Mouse (Mus musculus): ENCODE measurements at regions not wholly inside any gene's neighbourhood (a gene's known extent, or its start where the extent isn't known, plus 50 kb on each side); places are given as distances from the start of the nearest gene placed in this dataset.

- DNase-seq: no peak
Measured at GRCm38 (mm10) chr12:28176016-28176415, 376.2 kb downstream of the Dcdc2c start.

DNA sequence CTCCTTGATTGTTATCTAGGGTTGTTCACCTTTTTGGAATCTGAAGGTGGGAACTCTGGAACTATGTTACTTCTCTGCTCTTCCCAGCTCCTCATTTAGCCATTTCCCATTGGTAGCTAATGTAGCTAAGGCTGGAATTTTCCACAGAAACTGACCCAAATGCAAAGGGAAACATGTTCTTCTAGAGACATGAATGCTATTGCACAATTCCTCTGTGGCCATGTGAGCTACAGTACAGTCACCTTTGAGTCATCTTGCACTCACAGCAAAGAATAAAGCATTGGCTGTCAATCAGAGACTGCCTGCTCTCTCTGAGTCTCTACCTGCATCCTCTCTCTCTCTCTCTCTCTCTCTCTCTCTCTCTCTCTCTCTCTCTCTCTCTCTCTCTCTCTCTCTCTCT, 378.1 kb downstream of the Dcdc2c start:
- no peak for DNase-seq

- no peak for DNase-seq
Measured at GRCm38 (mm10) chr12:28158786-28159185, 393.4 kb downstream of the Dcdc2c start.

DNA sequence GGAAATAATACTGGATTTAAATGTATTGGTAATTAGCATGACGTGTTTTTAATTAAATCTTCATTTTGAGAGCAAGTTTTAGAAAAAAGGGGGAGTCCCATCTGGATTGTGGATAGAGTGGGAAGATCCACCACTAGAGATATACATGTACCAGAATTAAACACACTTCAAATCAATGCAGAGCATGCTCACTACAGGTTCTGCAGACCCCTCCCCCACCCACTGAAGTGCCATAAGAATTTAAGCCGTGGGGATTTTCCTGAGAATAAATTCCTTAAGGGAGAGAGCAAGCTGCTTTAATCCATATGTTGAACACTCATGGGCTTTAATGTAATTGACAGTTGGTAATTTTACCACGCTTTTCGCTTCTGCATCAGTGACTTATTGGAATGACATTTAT, 401.4 kb downstream of the Dcdc2c start:
- no peak for DNase-seq

- DNase-seq: no peak
Measured at GRCm38 (mm10) chr12:28135810-28136592, 416.2 kb downstream of the Dcdc2c start.

GRCm38 (mm10) chr12:28122766-28123165, 429.4 kb downstream of the Dcdc2c start:
- no peak for DNase-seq

DNA sequence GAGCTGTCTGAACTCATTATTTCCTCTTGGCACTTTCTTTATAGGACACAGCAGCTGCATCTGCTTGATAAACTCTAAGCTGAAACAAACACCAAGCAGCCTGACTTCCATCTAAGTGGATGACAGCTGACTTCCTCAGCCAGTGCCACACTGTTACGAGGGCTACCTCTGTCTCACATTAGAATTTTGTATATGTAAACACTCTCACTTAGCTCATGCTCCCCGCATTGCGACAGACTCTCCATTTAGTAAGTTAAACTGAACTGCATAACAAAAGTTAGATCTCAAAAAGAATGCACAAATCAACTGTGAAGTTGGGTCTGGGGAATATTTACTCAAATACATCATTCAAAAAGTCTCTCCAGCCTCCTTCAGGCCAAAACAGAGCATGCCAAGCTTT, 432.1 kb downstream of the Dcdc2c start:
- peak; percentile 42 for DNase-seq

DNA sequence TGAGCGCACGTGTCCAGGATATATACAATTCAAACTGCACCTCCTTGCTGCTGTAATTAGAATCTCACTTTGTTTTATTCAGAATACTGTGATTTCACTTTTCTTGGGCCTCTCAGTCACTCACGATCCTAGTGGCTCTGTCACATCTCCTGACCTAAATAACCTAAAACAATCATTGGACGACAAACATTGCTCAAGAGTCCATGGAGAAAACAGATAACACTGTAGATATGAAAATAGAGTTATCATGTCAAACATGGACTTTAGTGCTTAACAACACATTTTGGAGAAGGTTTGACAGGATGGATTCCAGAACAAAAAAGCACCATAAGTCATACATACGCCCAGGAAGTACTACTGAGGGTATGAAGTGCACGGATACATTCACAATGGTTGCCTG, 461.5 kb downstream of the Dcdc2c start:
- no peak for DNase-seq

GRCm38 (mm10) chr12:28085460-28085859, 466.7 kb downstream of the Dcdc2c start:
- no peak for DNase-seq

DNA sequence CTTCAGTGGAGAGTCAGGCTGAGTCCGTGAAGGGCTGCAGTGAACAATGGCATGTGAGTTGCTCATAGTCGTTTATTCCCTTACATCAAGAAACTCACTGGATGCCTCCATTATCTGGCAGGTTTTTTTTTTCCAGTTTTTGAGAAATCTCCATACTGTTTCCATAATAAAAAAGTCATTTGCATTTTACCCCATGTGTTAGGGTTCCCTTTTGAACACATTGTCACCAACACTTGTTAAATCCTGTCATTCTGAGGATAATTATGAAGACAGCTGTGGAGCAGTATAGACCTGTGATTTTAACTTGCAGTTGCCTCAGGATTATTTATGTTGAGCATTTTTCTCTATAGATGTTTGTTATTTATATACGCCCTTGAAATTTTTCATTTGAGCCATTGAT, 475.6 kb downstream of the Dcdc2c start:
- DNase-seq: no peak

DNA sequence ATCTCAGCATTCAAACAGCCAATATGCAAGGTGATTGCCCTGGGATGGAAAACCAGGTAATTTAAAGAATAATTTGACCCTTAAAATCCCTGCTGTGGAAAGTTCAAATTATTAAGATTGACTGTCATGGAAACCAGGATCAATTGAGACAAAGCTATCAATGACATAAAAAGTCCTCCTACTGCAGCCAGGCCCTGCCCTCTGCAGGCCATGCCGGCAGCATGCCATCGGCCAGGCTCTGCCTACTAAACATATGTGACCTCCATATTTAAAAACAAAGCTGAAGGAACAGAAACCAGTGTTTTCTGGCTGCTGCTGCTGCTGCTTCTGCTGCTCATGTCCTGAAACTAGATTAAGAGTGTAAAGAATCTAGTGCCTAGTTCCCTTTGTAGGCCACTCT, 483.6 kb downstream of the Dcdc2c start:
- DNase-seq: no peak

- no peak for DNase-seq
Measured at GRCm38 (mm10) chr12:28060281-28060680, 491.9 kb downstream of the Dcdc2c start.

- DNase-seq: no peak
Measured at GRCm38 (mm10) chr12:28055518-28056280, 496.5 kb downstream of the Dcdc2c start.

DNA sequence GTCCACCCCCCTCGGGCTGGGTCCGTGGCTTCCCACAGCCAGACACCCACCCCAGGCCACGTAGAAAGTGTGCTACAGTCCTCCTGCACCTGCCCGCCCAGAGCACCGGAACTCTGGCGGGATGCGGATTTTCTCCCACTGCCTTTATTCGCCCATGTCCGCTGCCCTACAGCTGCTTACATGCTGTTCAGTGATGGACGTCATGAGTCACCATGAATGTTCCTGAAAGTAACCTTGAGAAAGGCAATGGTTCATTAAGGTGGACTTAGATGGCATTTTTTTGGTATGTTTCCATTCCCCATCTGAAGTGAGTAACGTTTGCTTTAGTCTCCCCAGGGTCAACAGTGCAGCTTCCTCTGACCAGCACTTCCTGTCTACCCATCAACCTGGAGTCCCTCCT, 497.8 kb downstream of the Dcdc2c start:
- DNase-seq: no peak

GRCm38 (mm10) chr12:28047989-28048388, 504.2 kb downstream of the Dcdc2c start:
- no peak for DNase-seq

DNA sequence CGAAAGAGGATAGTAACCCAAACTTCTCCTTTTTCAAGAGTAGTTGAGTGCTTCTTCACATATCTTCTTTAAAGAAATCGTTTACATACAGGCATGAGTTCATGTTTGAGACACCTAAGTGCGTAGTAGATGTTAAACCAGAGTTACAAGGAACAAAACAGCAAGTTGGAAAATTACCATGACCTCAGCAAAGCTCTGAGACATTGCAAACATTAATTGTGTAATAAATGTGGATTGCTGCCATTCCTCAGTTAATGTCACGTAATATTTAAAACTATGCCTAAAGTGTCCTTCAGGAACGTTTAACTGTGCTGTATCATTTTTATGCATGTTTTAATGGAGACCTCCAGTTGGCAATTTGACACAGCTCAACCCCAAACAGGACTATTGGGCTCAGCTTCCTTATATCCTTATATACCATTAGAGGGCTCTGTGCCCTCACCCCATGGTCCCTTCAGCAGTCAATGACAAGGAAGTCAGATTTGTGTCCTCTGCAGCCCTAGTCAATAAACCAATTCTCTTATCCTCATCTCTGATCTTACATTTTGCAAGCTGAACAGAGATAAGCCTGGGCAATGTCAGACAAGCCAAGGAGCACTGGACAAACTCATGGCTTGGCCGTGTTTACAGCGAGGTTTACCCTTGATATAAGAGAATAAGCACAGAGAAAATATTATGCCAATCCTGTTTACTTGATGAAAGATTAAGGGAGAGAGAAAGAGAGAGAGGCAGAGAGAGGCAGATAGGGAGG, 513.9 kb downstream of the Dcdc2c start:
- peak; percentile 2 for DNase-seq

- DNase-seq: no peak
Measured at GRCm38 (mm10) chr12:27999170-27999569, 553.0 kb downstream of the Dcdc2c start.

DNA sequence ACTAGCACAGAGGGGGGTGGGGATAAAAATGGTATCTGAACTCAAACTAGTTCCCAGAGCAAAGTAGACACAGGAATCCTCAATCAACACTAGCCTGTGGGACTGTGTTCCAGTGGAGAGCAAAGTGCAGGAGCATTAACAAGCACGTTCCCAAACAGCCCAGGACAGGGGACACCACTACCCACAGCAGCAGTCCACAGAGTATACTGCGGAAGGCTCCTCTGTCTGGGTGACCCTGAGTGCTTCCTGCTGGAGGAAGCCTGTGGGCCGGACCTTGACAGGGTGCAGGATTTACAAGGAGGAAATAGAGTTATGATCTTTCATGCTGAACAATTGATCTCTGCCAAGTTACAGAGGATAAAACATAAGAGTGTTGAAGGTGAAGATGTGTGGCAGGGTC, 560.0 kb downstream of the Dcdc2c start:
- DNase-seq: no peak

DNA sequence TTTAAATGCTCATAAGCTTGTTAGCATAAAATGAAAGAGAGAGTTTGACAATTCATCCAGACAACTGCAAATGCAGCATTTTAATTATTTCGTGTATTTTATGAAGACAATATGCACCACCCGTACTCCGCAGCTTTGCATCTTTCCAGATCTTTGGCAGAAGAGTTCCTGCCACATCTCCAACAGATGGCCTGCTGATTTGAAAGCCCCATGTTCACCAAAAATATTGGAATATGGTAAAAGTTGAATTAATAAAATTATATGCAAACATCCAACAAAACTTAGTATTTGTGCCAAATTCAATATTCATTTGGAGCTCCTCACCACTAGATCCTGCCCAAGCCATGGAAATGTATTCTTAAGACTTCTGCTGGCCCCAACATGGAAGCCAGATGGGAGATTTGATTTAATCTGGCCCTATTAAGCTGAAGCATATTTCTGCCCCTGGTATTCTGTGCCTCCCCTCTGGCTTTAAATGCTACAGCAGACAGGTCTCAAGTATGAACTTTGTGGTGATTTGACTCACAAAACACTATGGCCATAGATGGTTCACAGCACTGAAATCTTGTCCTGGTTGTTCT, 567.8 kb downstream of the Dcdc2c start:
- DNase-seq: no peak

DNA sequence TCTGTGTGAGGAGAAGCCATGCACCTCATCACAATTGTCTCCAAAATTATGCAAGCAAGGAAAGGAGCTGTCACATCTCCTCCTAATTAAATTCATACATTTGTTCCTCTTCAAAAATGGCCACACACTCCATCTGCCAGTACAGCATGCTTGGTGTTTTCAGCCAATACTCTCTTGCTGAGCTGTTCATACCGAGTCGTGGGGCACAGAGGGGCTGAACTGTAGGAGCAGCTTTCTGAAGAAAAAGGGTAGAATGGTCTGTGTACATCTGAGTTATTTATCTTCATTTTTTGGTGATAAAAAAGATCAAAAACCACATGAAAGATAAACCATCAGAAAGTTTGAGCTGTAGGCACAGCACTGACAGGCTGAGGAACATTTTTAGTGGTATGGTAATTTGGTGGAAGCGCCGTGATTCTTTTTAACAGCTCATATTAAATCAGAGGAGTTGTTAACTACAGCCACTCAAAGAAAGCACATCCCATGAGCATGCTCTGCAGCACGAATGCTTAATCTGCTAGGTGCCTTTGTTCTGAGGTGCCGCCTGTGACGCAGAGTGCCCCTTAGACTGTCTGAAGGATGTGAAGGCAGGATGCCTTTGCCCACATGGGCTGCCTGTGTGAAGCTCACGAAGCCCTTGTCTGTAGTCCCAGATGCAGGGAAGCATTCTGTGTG, 573.8 kb downstream of the Dcdc2c start:
- DNase-seq: no peak

- DNase-seq: no peak
Measured at GRCm38 (mm10) chr12:27977548-27978256, 574.5 kb downstream of the Dcdc2c start.

- no peak for DNase-seq
Measured at GRCm38 (mm10) chr12:27962908-27963307, 589.3 kb downstream of the Dcdc2c start.
